Mouse (Mus musculus) kidney, adult 2 months (tissue): ENCODE results near the gene Hormad2.

Experiments
- CTCF ChIP-seq: fragments of 200-500 bp; conservative IDR thresholded peaks from 2 replicates; pipeline ENCODE4 v1.5.1; 2011; ENCODE audit warnings: low read depth, mild to moderate bottlenecking, control low read depth, low read length, moderate library complexity, mixed read lengths; ENCODE audit not compliant: insufficient read depth, insufficient read length
- POLR2A ChIP-seq: fragments of 200-500 bp; IDR thresholded peaks from one replicate; pipeline ENCODE4 v1.6.1; 2011; ENCODE audit warnings: low read depth, low read length, control low read depth

- TF ChIP-seq CTCF (no peak), POLR2A (no peak)
These were observed 138.5 kb downstream of the Hormad2 start for GRCm38 (mm10) chr11:4302363-4302913.
